Mouse (Mus musculus): Measurements from ENCODE around the gene Mrpl14. TPM values are rescaled to one million over a fixed set of nuclear protein-coding genes. Genes with fewer than 3 reads are reported as not detected.

Gene Mrpl14
- polyA plus RNA-seq, 1 experiment: 106 TPM

GRCm38 (mm10) chr17:45689120-45689519 is 3.0 kb downstream of the Mrpl14 start:
- DNase-seq (ENCODE audit: low spot score): no peak

- DNase-seq (ENCODE audit: low spot score): no peak
These were observed 3.9 kb downstream of the Mrpl14 start for GRCm38 (mm10) chr17:45690044-45690443.

DNA sequence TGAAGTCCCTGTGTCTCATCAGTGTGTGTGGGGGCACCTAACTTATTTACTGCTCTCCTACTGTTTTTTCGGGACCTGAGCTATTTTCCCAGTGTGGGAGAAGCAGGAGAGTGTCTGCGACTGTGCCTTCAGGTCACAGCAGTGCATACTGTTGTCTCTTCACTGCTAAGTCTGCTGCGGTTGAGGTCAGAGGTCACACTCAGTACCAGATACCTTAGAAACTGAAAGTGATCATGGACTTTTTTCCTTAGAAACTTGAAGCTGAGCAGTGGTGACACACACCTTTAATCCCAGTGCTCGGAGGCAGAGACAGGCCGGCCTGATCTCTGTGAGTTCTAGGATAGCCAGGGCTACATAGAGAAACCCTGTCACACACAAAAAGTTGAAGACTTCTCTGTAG is 6.0 kb downstream of the Mrpl14 start:
- no peak for DNase-seq (ENCODE audit: low spot score)

DNA sequence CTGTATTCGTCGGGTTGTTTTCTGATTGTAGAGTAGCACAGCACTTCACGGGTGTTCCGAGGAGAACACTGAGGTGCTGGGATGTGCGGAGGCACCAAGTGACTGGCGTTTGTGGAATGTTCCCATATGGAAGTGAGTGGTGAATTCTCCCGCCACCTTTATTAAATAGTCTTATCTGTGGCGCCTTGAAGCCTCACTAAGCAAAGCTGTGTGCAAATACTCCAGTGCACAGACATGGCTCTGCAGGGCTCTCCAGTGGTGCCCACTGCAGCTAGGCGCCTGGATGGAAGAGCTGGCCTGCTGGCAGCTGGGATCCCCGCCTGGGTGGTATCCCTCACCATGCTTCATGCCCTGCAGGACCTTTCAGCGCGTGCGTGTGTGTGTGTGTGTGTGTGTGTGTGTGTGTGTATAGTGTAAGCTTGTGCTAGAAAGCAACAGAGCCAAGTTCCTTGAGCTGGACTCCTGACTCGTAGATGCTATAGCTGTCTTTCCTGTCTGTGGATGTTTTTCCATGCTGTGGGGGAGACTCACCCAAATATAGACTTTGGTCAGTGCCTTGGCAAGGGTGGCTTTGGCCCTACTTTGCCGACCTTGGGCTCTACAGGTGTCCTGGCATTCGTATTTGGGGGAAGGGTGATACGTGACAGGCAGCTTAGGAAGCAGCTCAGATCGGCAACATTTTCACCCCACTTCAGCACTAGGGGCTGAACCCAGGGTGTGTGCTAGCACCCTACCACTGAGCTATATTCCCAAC is 7.9 kb downstream of the Mrpl14 start:
- no peak for DNase-seq (ENCODE audit: low spot score)

GRCm38 (mm10) chr17:45695227-45696120 is 9.4 kb downstream of the Mrpl14 start:
- no peak for DNase-seq (ENCODE audit: low spot score)

GRCm38 (mm10) chr17:45696981-45697380 is 10.9 kb downstream of the Mrpl14 start:
- no peak for DNase-seq (ENCODE audit: low spot score)

GRCm38 (mm10) chr17:45698368-45698767 is 12.2 kb downstream of the Mrpl14 start:
- DNase-seq (ENCODE audit: low spot score): no peak

GRCm38 (mm10) chr17:45699039-45699740 is 13.1 kb downstream of the Mrpl14 start:
- no peak for DNase-seq (ENCODE audit: low spot score)

DNA sequence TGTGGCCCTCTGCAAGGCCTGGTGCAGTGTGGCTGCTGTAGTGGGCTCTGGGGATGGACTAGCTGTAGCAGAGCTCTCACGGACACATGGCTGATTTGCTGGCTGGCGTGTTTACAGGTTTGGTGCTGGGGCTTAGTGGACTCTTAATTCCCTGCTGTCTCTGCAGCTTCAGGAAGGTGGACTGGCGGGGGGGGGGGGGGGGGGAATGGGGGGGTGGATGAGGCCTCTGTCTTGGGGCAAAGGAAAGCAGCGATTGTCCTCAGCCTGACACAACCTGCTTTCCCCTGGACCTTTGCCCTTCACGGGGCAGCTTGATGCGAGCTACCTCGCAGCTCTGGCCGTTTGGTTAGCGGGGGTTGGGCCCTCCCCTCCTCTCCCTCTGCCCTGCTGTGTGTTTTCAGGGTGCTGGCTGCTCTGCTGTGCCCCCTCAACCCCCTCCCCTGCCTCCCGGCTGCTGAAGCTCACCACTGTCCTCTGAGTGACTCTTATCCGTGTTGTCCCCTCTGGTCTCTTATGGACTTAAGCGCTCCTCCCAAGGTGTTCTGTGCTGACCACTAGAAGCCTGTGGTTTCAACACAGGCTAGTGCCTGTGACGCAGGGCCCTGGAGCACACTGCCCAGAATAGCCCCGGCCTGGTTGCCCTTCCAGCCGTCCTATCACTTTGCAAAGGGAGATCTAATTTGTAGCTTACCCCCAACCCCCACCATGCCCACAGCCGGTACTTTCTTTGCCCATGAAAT is 14.5 kb downstream of the Mrpl14 start:
- DNase-seq (ENCODE audit: low spot score): no peak

GRCm38 (mm10) chr17:45701236-45701591 is 15.1 kb downstream of the Mrpl14 start:
- no peak for DNase-seq (ENCODE audit: low spot score)

GRCm38 (mm10) chr17:45702254-45702653 is 16.1 kb downstream of the Mrpl14 start:
- DNase-seq (ENCODE audit: low spot score): no peak

GRCm38 (mm10) chr17:45703187-45703586 is 17.1 kb downstream of the Mrpl14 start:
- no peak for DNase-seq (ENCODE audit: low spot score)

DNA sequence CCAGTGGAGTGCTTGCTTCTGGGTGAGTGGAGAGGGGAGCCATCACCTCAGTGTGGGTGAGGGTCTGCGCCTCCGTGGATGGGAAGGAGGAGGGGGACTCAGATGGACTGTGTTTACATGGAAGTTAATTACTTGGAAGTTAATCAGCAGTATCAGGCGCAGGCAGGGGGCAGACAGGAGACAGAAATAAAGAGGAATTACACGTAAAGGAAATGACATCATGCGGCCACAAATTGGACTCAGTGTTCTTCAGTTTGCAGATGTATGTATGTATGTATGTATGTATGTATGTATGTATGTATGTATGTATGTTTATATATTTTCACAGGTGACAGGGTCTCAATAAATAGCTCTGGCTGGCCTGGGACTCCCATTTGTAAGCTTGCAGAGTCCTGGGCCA is 20.7 kb downstream of the Mrpl14 start:
- DNase-seq (ENCODE audit: low spot score): no peak

GRCm38 (mm10) chr17:45707376-45707775 is 21.3 kb downstream of the Mrpl14 start:
- no peak for DNase-seq (ENCODE audit: low spot score)

GRCm38 (mm10) chr17:45708179-45708578 is 22.1 kb downstream of the Mrpl14 start:
- DNase-seq (ENCODE audit: low spot score): no peak

DNA sequence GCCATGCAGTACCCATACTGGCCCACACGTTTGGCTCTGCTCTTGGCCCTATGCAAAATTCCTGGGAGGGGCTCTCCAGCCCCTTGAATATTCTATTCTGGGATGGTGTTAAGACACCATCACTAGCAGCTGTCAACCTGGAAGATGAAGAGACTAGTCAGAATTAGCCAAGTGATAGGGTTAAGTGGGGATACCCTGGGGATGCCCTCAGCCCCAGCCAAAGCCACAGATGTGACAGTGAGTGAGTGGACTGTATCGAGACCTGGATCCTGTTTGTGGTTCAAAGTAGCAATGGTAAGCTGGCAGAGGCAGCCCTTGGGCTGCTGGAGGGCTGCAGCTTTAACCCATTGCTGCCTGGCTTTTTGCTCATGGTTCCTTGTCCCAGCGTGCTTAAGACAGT is 23.7 kb downstream of the Mrpl14 start:
- DNase-seq (ENCODE audit: low spot score): no peak

- DNase-seq (ENCODE audit: low spot score): no peak
These were observed 24.3 kb downstream of the Mrpl14 start for GRCm38 (mm10) chr17:45710407-45710806.

DNA sequence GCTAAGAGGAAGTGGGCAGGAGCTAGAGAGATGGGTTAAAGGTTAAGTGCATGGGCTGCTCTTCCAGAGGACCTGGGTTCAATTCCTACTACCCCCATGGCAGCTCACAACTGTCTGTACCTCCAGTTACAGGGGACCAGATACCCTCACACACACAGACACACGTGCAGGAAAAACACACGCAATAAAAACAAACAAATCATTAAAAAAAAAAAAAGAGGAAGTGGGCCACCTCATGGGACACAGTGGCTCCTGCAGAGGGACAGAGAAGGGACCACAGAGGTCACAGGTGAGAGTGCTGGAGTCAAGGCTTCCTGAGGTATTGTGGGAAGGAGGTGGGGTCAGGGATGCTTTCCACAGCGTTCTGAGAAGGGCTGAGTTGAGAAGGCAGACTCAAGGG is 25.4 kb downstream of the Mrpl14 start:
- DNase-seq (ENCODE audit: low spot score): no peak

- no peak for DNase-seq (ENCODE audit: low spot score)
These were observed 32.2 kb downstream of the Mrpl14 start for GRCm38 (mm10) chr17:45718323-45718722.

- DNase-seq (ENCODE audit: low spot score): peak; percentile 68
These were observed 37.8 kb downstream of the Mrpl14 start for GRCm38 (mm10) chr17:45723732-45724573.

DNA sequence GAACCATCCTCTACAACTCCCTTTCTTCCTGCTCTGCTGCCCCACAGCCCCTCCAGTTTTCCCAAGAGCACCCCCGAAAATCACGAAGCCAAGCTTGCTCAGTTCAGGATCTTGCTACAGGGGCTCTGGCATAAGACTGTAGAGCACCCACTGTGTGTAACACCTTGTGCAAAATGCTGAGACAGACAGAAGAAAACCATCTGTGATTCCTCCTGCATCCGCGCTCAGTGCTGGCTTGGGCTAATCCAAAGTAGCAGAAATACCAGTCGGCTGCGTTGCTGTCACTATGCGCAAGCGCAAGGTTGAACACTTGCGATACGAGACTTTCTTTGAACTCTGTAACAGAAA is 38.4 kb downstream of the Mrpl14 start:
- DNase-seq (ENCODE audit: low spot score): no peak

Measured in urinary bladder, adult 2 months (tissue).